21 mouse cellular contexts compared by ENCODE assay signal in genomic region chr6:83394122-83394521, GRCm38 (mm10).
"Had no signal": no experiment of that assay in that cellular context is flagged by ENCODE, and none has a peak within 500 bp of the region (broad histone marks: within the 10 kb centered on the region; RNA-seq: fewer than 3 reads in every experiment).

No protein-coding gene starts in this region.

- H3K27me3 ChIP-seq: liver, embryonic 13.5 days; liver, embryonic 15.5 days; midbrain, embryonic 12.5 days; neural tube, embryonic 13.5 days; neural tube, embryonic 15.5 days had no signal

- H3K4me2 ChIP-seq: liver, embryonic 11.5 days; liver, embryonic 13.5 days; liver, embryonic 15.5 days; lung, embryonic 14.5 days; midbrain, embryonic 12.5 days; neural tube, embryonic 13.5 days; neural tube, embryonic 15.5 days had no signal

- H3K9ac ChIP-seq: liver, embryonic 13.5 days; liver, embryonic 15.5 days; liver, postnatal 0 days; lung, embryonic 14.5 days; midbrain, embryonic 12.5 days; neural tube, embryonic 13.5 days; neural tube, embryonic 15.5 days had no signal

- ATAC-seq: liver, postnatal 0 days; midbrain, embryonic 16.5 days had no signal

- H3K27ac ChIP-seq: liver, embryonic 13.5 days; liver, embryonic 15.5 days; midbrain, embryonic 10.5 days; midbrain, embryonic 12.5 days; neural tube, embryonic 13.5 days; neural tube, embryonic 15.5 days had no signal

- DNase-seq: liver; liver, embryonic 13.5 days; liver, postnatal 0 days; lung, embryonic 14.5 days; midbrain, embryonic 14.5 days; retina, postnatal 1 day; right cerebral cortex, adult 18-20 months; right cerebral cortex, postnatal 25 days; right cerebral cortex, postnatal 4 days; spleen, adult 18-20 months; thymus, adult 2 months; thymus, postnatal 25 days; thymus, postnatal 4 days had no signal

- H3K4me3 ChIP-seq: liver, embryonic 13.5 days; liver, embryonic 15.5 days; midbrain, embryonic 10.5 days; midbrain, embryonic 12.5 days; myocyte; neural tube, embryonic 13.5 days; neural tube, embryonic 15.5 days had no signal

- H3K9me3 ChIP-seq: liver, embryonic 13.5 days; liver, embryonic 15.5 days; midbrain, embryonic 10.5 days; midbrain, embryonic 12.5 days; neural tube, embryonic 13.5 days; neural tube, embryonic 15.5 days had no signal

- H3K4me1 ChIP-seq: midbrain, embryonic 10.5 days; midbrain, embryonic 12.5 days had no signal
